Mouse (Mus musculus): Measurements from ENCODE around the gene Trip13.

Trip13 gene

GRCm38 (mm10) chr13:73886601-73887000, 51.0 kb downstream of the Trip13 start:
- peak; percentile 20 for DNase-seq

DNA sequence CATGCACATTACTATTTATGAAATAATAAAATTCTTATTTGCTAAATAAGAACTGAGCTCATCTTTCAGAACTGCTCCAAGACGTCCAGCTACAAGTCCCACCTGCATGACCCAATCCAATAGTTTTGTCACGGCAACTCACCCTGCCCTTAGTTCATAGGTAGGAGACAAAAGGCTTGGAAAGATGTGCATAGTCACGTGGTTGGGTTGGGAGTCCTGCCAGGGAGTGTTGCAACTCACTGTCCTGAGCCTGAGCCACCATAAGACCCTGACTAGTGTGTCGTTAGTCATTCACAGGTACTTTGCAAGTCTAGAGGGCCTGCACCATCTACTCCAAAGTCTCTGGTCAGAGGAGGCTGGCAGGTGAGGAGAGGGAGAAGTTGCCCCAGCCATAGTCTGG, 51.5 kb downstream of the Trip13 start:
- DNase-seq: no peak

- DNase-seq: no peak
These were observed 51.9 kb downstream of the Trip13 start for GRCm38 (mm10) chr13:73885656-73886055.

GRCm38 (mm10) chr13:73881347-73881746, 56.2 kb downstream of the Trip13 start:
- DNase-seq: no peak

GRCm38 (mm10) chr13:73879824-73880223, 57.8 kb downstream of the Trip13 start:
- DNase-seq: no peak

GRCm38 (mm10) chr13:73872159-73872558, 65.4 kb downstream of the Trip13 start:
- no peak for DNase-seq

Data from embryo, embryonic 11 days (tissue).